Mouse (Mus musculus): ENCODE measurements around the gene Vtcn1. TPM values are rescaled to one million over a fixed set of nuclear protein-coding genes. Genes with fewer than 3 reads are reported as not detected.
"Not testable (repeated sequence)": the region's sequence is repeated elsewhere in the genome, so short reads cannot be mapped to it uniquely, and the experiment has no call there.

Vtcn1 gene
- total RNA-seq (2021): under 1 TPM; 0.20 to 0.26 TPM
- long read RNA-seq, experiment 1, partial matches to known transcripts: 0 of 2 reads
- long read RNA-seq, experiment 1, other reads (novel, unspliced or antisense): 2 of 2 reads
- long read RNA-seq, experiment 2, partial matches to known transcripts: 0 of 6 reads
- long read RNA-seq, experiment 2, other reads (novel, unspliced or antisense): 6 of 6 reads

- DNase-seq: no peak
- intact Hi-C loops (cut with DNase I): no loop called here
Observed at GRCm38 (mm10) chr3:100825225-100825965, at the start of gene Vtcn1. Gene Vtcn1 (plus strand): TSS chr3:100825459.

GRCm38 (mm10) chr3:100776967-100777366 lies 48.3 kb upstream of the Vtcn1 start:
- intact Hi-C loops (cut with DNase I): no loop called here
- DNase-seq: no peak

GRCm38 (mm10) chr3:100777568-100777967 lies 47.7 kb upstream of the Vtcn1 start:
- DNase-seq: no peak
- intact Hi-C loops (cut with DNase I): no loop called here

GRCm38 (mm10) chr3:100786076-100786475 lies 39.2 kb upstream of the Vtcn1 start:
- intact Hi-C loops (cut with DNase I): no loop called here

GRCm38 (mm10) chr3:100791670-100792069 lies 33.6 kb upstream of the Vtcn1 start:
- intact Hi-C loops (cut with DNase I): no loop called here

More at GRCm38 (mm10) chr3:100786076-100786475, 39.2 kb upstream of the Vtcn1 start:
- no peak for DNase-seq

GRCm38 (mm10) chr3:100793345-100793744 lies 31.9 kb upstream of the Vtcn1 start:
- DNase-seq: no peak
- intact Hi-C loops (cut with DNase I): no loop called here

More at GRCm38 (mm10) chr3:100791670-100792069, 33.6 kb upstream of the Vtcn1 start:
- DNase-seq: no peak

GRCm38 (mm10) chr3:100796571-100796970 lies 28.7 kb upstream of the Vtcn1 start:
- intact Hi-C loops (cut with DNase I): no loop called here
- DNase-seq: no peak

- intact Hi-C loops (cut with DNase I): no loop called here
- DNase-seq: no peak
Observed at GRCm38 (mm10) chr3:100797166-100798145, 27.8 kb upstream of the Vtcn1 start.

GRCm38 (mm10) chr3:100798872-100799422 lies 26.3 kb upstream of the Vtcn1 start:
- no peak for DNase-seq
- intact Hi-C loops (cut with DNase I): no loop called here

- DNase-seq: no peak
- intact Hi-C loops (cut with DNase I): no loop called here
Observed at GRCm38 (mm10) chr3:100804975-100805374, 20.3 kb upstream of the Vtcn1 start.

GRCm38 (mm10) chr3:100805925-100806324 lies 19.3 kb upstream of the Vtcn1 start:
- intact Hi-C loops (cut with DNase I): no loop called here

GRCm38 (mm10) chr3:100810461-100810860 lies 14.8 kb upstream of the Vtcn1 start:
- intact Hi-C loops (cut with DNase I): no loop called here
- no peak for DNase-seq

More at GRCm38 (mm10) chr3:100805925-100806324, 19.3 kb upstream of the Vtcn1 start:
- DNase-seq: no peak

GRCm38 (mm10) chr3:100811836-100812235 lies 13.4 kb upstream of the Vtcn1 start:
- no peak for DNase-seq
- intact Hi-C loops (cut with DNase I): no loop called here

GRCm38 (mm10) chr3:100815490-100815889 lies 9.8 kb upstream of the Vtcn1 start:
- DNase-seq; intact Hi-C loops (cut with DNase I): not testable (repeated sequence)

- no peak for DNase-seq
- intact Hi-C loops (cut with DNase I): no loop called here
Observed at GRCm38 (mm10) chr3:100818709-100819108, 6.5 kb upstream of the Vtcn1 start.

- intact Hi-C loops (cut with DNase I): no loop called here
- DNase-seq: no peak
Observed at GRCm38 (mm10) chr3:100819571-100819970, 5.7 kb upstream of the Vtcn1 start.

- intact Hi-C loops (cut with DNase I): no loop called here
Observed at GRCm38 (mm10) chr3:100820852-100821251, 4.4 kb upstream of the Vtcn1 start.

GRCm38 (mm10) chr3:100821276-100821675 lies 4.0 kb upstream of the Vtcn1 start:
- intact Hi-C loops (cut with DNase I): no loop called here
- DNase-seq: no peak

More at GRCm38 (mm10) chr3:100820852-100821251, 4.4 kb upstream of the Vtcn1 start:
- no peak for DNase-seq

GRCm38 (mm10) chr3:100843784-100844183 lies 18.5 kb downstream of the Vtcn1 start:
- intact Hi-C loops (cut with DNase I): no loop called here
- DNase-seq: no peak

- no peak for DNase-seq
- intact Hi-C loops (cut with DNase I): no loop called here
Observed at GRCm38 (mm10) chr3:100844366-100844765, 19.1 kb downstream of the Vtcn1 start.
